Mouse (Mus musculus): ENCODE results near the gene Gnat2.
A peak's percentile ranks its signal among the peaks of the same experiment; 100 is the strongest.

Gene Gnat2

GRCm38 (mm10) chr3:108092536-108093115 lies at the start of gene Gnat2:
Gnat2 (plus strand) TSS chr3:108092789.
- DNase-seq: no peak

- DNase-seq: peak; percentile 74 to 76
Measured at GRCm38 (mm10) chr3:108044394-108045140, 48.0 kb upstream of the Gnat2 start, which contains the start of gene Gstm4. Gstm4 (minus strand) TSS chr3:108044894.

GRCm38 (mm10) chr3:108046944-108047655 lies 45.5 kb upstream of the Gnat2 start:
- no peak for DNase-seq

GRCm38 (mm10) chr3:108048306-108048705 lies 44.3 kb upstream of the Gnat2 start:
- DNase-seq: no peak

GRCm38 (mm10) chr3:108050493-108050892 lies 42.1 kb upstream of the Gnat2 start:
- no peak for DNase-seq

GRCm38 (mm10) chr3:108061420-108061819 lies 31.2 kb upstream of the Gnat2 start:
- DNase-seq: peak in 1 of 2 experiments; percentile 40

GRCm38 (mm10) chr3:108062648-108063047 lies 29.9 kb upstream of the Gnat2 start:
- no peak for DNase-seq

- DNase-seq: no peak
Measured at GRCm38 (mm10) chr3:108064672-108065071, 27.9 kb upstream of the Gnat2 start.

GRCm38 (mm10) chr3:108065551-108065950 lies 27.0 kb upstream of the Gnat2 start:
- DNase-seq: no peak

GRCm38 (mm10) chr3:108067370-108067934 lies 25.1 kb upstream of the Gnat2 start:
- no peak for DNase-seq

GRCm38 (mm10) chr3:108068826-108069225 lies 23.8 kb upstream of the Gnat2 start:
- no peak for DNase-seq

- no peak for DNase-seq
Measured at GRCm38 (mm10) chr3:108069231-108069870, 23.2 kb upstream of the Gnat2 start.

- DNase-seq: peak; percentile 43 to 74
Measured at GRCm38 (mm10) chr3:108070295-108071293, 22.0 kb upstream of the Gnat2 start.

GRCm38 (mm10) chr3:108072983-108073569 lies 19.5 kb upstream of the Gnat2 start:
- no peak for DNase-seq

GRCm38 (mm10) chr3:108076836-108077235 lies 15.8 kb upstream of the Gnat2 start:
- DNase-seq: no peak

- no peak for DNase-seq
Measured at GRCm38 (mm10) chr3:108081681-108082080, 10.9 kb upstream of the Gnat2 start.

- DNase-seq: no peak
Measured at GRCm38 (mm10) chr3:108082251-108082875, 10.2 kb upstream of the Gnat2 start.

GRCm38 (mm10) chr3:108083161-108083560 lies 9.4 kb upstream of the Gnat2 start:
- DNase-seq: no peak

GRCm38 (mm10) chr3:108083904-108084407 lies 8.6 kb upstream of the Gnat2 start:
- no peak for DNase-seq

GRCm38 (mm10) chr3:108084767-108085270 lies 7.8 kb upstream of the Gnat2 start:
- no peak for DNase-seq

Data from spleen, adult 18-20 months (tissue).